Mouse (Mus musculus) kidney, adult 2 months (tissue): ENCODE results near the gene Ramac.

Source experiments
- CTCF ChIP-seq: fragments of 200-500 bp; conservative IDR thresholded peaks from 2 replicates; pipeline ENCODE4 v1.5.1; 2011; ENCODE audit warnings: low read depth, mild to moderate bottlenecking, control low read depth, low read length, moderate library complexity, mixed read lengths; ENCODE audit not compliant: insufficient read depth, insufficient read length
- POLR2A ChIP-seq: fragments of 200-500 bp; IDR thresholded peaks from one replicate; pipeline ENCODE4 v1.6.1; 2011; ENCODE audit warnings: low read depth, low read length, control low read depth

- TF ChIP-seq CTCF (no peak), POLR2A (no peak)
Measured at GRCm38 (mm10) chr7:81718657-81719056, 44.1 kb upstream of the Ramac start.
